Mouse (Mus musculus) adrenal gland, adult 8-10 months (tissue): ENCODE measurements around the gene Gabre. TPM values are rescaled to one million over a fixed set of nuclear protein-coding genes. Genes with fewer than 3 reads are reported as not detected.

Experiments
- DNase-seq: peaks from one replicate; pipeline ENCODE4 v3.0.0; 2022
- microRNA-seq, 2 experiments: library from miRNA; unstranded; fragments of <30 nt; microRNA quantifications; one replicate each; pipeline ENCODE4 v1.2.0; 2022
- total RNA-seq, 4 experiments: library from RNA; stranded (reverse); gene quantifications; 2 replicates each; pipeline ENCODE4 v1.2.4; 2022

Gabre gene
- total RNA-seq: 1 to 10 TPM in 3 of 4 experiments, under 1 TPM in 1; 0.75 to 2.8 (median 2.1) TPM

DNA sequence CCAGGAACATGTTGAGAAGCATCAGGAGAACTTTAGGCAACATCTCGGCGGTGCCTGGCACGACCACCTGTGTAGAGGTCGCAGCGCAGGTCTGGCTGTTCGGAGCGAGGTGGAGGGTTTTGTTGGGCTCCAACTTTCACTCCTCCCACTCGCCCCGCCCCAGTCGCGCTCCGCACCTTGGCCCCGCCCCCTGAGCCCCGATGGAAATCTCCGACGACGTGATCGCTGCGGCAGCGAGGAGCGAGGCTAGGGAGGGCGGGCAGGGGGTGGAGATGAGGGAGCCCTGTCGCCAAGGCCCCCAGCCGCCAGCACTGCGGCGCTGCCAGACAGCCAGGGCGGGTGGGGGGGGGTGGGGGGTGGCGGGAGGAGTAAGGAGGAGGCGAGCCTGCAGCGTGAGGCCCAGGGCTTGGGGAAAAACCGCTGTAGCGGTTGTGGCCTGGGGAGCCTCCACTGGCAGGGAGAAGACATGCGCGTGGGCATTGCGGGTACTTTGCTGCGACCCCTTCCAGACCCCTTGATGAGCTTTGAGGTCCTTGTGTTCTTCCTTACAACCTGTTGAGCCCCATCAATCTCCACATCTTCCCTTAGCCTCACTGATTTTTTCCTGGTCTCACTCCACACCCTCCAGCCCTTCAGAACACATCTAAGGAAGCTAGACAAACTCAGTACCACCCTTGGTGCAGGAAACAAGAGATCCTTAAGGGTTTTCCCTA is at the start of gene Gabre:
Gene Gabre (minus strand): TSS at position 145 of the 713 bp plus-strand sequence.
- DNase-seq: peak; percentile 14

DNA sequence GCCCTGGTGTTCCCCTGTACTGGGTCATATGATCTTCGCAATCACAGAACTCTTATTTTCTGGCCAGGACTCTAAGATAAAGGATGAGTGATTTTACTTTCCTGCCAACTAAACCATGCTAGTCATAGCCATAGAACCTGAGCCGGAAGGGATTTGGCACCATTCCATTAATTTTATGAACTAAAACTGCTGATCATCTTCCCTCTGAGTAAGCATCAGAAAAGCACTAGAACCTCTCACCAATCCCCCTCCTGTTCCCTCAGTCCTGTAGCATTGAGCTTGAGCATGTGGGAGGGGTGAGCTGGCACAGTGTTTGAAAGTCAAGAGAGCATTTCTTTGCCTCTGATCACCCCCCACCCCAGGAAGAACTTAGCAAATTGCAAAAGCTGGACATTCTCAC is 23.2 kb upstream of the Gabre start:
- DNase-seq: no peak

DNA sequence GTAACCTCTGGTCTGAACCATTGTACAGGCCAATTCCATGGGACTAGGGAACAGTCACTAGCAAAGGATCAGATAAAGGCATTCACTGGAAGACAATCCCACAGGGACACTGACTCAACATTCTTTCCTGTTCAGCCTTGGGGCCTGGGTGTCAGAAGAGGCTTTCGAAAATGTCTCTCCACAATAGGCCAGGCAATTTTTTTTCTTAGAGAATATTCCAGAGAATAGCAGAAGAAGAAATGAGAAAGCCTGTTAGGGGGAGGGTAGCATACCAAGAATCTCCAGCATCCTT is 715 bp upstream of the Gabre start:
- DNase-seq: no peak

DNA sequence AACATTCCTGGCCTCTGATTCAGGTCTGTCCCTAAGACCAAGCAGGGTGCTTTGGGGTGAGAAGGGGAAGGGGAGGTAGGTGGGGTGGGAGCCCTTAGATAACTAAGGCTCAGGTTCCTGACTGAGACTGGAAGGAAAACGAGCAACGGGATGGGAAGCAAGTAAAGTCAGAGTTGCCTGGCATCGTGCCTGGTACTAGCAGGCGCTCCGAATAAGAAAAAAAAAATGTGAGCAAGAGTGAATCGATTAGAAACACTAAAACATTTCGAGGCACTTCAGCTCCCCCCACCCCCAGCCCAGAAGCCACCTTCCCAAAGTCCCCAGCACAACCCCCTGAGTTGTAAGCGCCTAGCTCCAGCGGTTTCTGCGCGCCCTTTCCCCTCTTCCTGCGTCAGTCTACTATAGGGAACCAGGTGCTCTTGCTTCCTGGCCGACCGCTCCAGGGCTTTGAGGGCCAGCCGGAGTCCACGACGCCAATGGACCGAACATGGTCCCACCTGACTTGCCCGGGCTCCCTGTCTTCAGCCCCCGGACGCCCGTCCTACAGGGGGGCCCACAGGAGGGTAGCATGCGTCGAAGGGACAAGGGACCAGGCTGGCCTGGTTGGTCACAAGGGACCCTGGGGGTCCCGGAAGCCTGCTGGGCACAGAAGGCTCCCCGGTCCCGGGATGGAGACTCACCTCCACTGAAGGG is 491 bp downstream of the Gabre start:
- peak; percentile 2 for DNase-seq

DNA sequence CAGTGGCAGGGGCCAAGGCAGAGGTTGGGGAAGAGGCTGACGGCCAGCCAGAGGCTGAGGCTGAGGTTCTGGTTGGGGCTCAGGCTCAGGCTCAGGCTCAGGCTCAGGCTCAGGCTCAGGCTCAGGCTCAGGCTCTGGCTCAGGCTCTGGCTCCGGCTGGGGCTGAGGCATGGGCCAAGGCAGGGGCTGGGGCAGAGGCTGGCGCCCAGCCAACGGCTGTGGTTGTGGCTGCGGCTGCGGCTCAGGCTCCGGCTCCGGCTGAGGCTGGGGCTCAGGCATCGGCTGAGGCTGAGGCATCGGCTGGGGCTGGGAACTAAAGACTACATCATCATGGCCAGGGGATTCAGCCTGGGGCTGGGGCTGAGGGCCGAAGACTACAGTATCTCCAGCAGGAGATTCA is 4.0 kb downstream of the Gabre start:
- DNase-seq: no peak

DNA sequence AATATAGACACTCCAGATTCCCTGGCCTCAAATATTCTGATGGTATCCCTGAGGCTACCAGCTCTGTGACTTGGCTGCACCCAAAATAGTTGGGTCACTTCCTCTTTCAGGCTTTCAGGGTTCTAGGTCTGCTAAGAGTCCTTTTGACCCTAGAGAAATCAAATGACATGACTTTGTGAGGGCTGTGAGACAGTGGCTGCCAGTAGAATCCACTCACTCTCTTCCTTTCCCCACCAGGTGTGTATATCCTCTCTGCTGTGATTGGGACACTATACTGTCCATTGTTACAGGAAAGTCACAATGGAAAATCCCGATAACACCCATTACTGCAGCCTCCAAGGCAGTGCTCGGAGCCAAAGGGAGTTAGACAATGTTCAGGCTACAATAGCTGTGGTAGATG is 52.9 kb downstream of the Gabre start, which contains the start of gene Magea4:
Gene Magea4 (plus strand): TSS at position 301 of the 400 bp plus-strand sequence.
- no peak for DNase-seq

Small RNA genes lying within 50 kb of the gene (microRNA-seq; reads per million reads assigned to microRNA genes)
- gene Mir224 (63.3 to 73.2 reads per million in 2 experiments), gene Mir452 (1.8 to 3.4 reads per million in 2 experiments)

Other genes starting within 250 kb of the Gabre start
- not detected for gene Magea4, start 52.8 kb downstream of the Gabre start, total RNA-seq
- not detected for gene Magea10, start 112.1 kb upstream of the Gabre start, total RNA-seq